Mouse (Mus musculus) large intestine, adult 2 months (tissue): ENCODE measurements around the gene Sgms1. TPM values are rescaled to one million over a fixed set of nuclear protein-coding genes. Genes with fewer than 3 reads are reported as not detected.
"Not testable (repeated sequence)": the region's sequence is repeated elsewhere in the genome, so short reads cannot be mapped to it uniquely, and the experiment has no call there.

Source experiments
- DNase-seq: peaks from one replicate; pipeline ENCODE4 v3.0.0-alpha.2; 2012; ENCODE audit warnings: low read depth, low spot score
- WGBS: fragments of 180-500 bp; shearing (Covaris S2); methylation state at CpG from one replicate; pipeline ENCODE4 v1.1.7; 2018; 5-methylcytosine and 5-hydroxymethylcytosine counted together
- polyA plus RNA-seq: library from polyadenylated mRNA; depleted of rRNA; stranded (reverse); fragments of >200 nt; gene quantifications from 2 replicates; pipeline ENCODE4 v1.2.3, GENCODE M21; 2012; rRNA removed

Gene Sgms1
- polyA plus RNA-seq, 1 experiment = 24.7 TPM

DNA sequence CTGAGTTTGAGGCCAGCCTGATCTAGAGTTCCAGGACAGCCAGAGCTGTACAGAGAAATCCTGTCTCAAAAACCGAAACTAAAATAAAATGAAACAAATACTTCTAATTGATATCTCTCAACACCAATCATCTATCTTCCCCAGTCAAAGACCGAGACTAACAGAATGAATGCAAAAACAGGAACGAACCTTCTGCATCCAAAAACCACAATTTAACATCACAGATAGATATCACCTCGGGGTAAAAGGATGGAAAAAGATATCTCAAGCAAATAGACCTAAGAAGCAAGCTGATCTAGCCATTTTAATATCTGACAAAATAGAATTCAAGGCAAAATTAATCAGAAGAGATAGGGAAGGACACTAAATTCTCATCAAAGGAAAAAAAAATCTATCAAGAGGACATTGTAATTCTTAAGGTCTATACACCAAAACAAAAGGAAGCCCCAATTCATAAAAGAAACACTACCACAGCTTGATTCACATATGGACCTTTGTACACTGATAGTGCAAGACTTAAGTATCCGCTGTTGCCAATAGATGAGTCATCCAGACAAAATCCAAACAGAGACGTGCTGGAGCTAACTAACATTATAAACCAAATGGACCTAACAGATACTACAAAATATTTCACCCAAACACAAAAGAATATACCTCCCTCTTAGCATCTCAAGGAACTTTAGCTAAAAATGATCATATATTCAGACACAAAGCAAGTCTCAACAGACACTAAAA, 301.6 kb downstream of the Sgms1 start:
- 63% methylated on average over 6 of the region's 6 CpGs for whole genome bisulfite sequencing
- DNase-seq = no peak

DNA sequence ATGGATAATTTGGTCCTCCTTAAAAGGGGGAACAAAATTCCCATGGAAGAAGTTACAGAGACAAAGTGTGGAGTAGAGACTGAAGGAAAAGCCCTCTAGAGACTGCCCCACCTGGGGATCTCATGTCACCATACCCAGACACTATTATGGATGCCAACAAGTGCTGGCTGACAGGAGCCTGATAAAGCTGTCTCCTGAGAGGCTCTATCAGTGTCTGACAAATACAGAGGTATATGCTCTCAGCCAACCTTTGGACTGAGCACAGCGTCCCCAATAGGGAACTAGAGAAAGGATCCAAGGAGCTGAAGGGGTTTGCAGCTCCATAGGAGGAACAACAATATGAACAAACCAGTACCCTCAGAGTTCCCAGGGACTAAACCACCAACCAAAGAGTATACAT, 304.7 kb downstream of the Sgms1 start:
- WGBS = 98% methylated on average over 1 of the region's 1 CpGs

More for the DNA sequence above, 304.7 kb downstream of the Sgms1 start:
- not testable (repeated sequence) for DNase-seq

Other genes with a start within 250 kb of the Sgms1 start
- gene Rpl9-ps6, start 76.9 kb upstream of the Sgms1 start, polyA plus RNA-seq = 9.8 and 11.0 TPM in 2 replicates
- gene Minpp1, start 96.1 kb upstream of the Sgms1 start, polyA plus RNA-seq = 27.8 and 39.6 TPM in 2 replicates
- gene Papss2, start 206.1 kb upstream of the Sgms1 start, polyA plus RNA-seq = 13.7 and 30.0 TPM in 2 replicates